Mouse (Mus musculus) C2C12 (cell line): ENCODE results near the gene Zfp524.

Source experiments
- CTCF ChIP-seq: IDR thresholded peaks from one replicate; pipeline ENCODE4 v1.5.1; 2011; ENCODE audit not compliant: control insufficient read depth, insufficient read depth, insufficient read length
- MYOG ChIP-seq: IDR thresholded peaks from one replicate; pipeline ENCODE4 v1.6.1; 2011; ENCODE audit not compliant: control insufficient read depth, insufficient read length; ENCODE audit errors: extremely low read depth

DNA sequence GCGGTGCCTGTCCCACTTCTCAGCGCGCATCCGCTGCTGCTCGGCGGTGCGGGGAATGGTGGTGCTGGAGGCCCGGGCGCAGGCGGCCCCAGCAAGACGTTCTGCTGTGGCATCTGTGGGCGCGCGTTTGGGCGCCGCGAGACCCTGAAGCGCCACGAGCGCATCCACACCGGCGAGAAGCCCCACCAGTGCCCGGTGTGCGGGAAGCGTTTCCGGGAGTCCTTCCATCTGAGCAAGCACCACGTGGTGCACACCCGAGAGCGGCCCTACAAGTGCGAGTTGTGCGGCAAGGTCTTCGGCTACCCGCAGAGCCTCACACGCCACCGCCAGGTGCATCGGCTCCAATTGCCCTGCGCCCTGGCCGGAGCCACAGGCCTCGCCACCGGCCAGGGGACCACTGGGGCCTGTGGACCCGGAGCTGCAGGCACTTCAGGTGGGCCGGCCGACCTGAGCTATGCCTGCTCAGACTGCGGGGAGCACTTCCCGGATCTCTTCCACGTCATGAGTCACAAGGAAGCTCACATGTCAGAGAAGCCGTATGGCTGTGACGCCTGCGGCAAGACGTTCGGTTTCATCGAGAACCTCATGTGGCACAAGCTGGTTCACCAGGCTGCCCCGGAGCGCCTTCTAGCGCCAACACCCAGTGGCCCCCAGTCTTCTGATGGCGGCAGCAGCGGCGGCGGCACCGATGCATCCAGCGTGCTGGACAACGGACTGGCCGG is 16.5 kb downstream of the Zfp524 start:
- TF ChIP-seq CTCF (no peak), MYOG (no peak)
